Mouse (Mus musculus) CD4-positive, CD25-positive, alpha-beta regulatory T cell, adult 9 weeks (primary cell): ENCODE measurements around the gene Evl. TPM values are rescaled to one million over a fixed set of nuclear protein-coding genes. Genes with fewer than 3 reads are reported as not detected.

Experiments used
- polyA plus RNA-seq: library from polyadenylated mRNA; unstranded; fragments of 100-300 nt; shearing (Covaris generic); gene quantifications from one replicate; pipeline ENCODE4 v1.2.1, GENCODE M21; 2017

Evl gene
- polyA plus RNA-seq = 602 TPM

DNA sequence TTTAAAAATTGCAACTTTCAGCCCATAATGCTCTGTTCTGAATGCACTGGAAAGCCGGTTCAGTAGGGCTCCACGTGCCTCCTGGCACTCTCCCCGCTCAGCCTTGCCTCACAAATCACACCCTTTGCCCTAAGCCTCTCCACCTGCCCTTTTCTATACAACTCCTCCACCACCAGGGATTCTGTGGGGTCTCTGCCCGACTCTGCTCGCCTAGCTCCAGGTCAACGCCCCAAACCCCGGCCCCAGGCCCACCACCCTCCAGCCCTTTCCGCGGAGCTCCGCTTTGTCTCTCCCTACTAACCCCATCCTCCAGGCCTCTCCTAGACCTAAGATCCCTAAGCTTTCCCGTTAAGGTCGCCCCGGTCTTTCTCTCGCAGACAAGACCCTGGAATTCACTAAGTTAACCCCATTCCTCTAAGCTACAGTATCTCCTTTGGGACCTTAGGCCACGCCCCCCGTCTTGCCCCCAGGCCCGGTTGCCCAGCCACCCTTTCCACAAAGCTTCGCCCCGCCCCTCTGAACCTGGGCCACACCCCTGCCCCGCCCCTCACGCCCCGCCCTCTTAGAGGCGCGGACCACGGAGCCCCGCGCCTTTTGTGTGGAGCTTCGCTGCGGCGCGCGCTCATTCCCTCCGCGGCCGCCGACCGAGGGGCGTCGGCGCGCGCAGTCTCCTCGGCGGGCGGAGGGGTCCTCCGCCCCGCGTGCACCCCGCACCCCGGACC is at the start of gene Evl:
Gene Evl (plus strand): TSS at position 601 of the 722 bp plus-strand sequence.

DNA sequence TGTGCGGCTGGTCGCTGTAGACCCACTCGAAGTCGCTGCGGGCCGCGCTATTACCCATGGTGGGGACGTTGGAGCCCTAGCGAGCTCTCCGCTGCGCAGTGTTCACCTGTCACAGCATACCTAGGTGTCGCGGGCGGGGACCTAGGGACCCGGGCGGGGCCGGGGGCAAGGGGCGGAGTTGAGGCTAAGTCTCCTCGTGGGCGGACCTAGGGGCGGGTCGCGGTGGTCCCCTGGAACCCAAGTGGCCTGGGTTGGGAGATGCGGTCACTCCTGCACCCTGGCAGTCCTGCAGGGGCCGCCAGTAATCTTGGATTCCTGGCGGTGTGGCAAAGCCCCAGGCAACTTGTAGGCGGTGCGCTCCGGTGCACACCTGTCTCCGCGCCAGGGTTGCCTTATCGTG is 147.7 kb downstream of the Evl start, which contains the start of gene Degs2:
Gene Degs2 (minus strand): TSS at position 131 of the 400 bp plus-strand sequence.

Other genes starting within 250 kb of the Evl start
- not detected for gene Hhipl1, start 248.4 kb upstream of the Evl start, polyA plus RNA-seq
- gene Cyp46a1, start 220.3 kb upstream of the Evl start, polyA plus RNA-seq = not detected
- 0.53 TPM for gene Eml1, start 183.8 kb upstream of the Evl start, polyA plus RNA-seq
- gene Degs2, start 147.6 kb downstream of the Evl start, polyA plus RNA-seq = 6.7 TPM
- 7.5 TPM for gene Yy1, start 238.3 kb downstream of the Evl start, polyA plus RNA-seq